Mouse (Mus musculus): ENCODE results near the gene B3gnt6.
"Not testable (repeated sequence)": the region's sequence is repeated elsewhere in the genome, so short reads cannot be mapped to it uniquely, and the experiment has no call there.

The B3gnt6 gene

GRCm38 (mm10) chr7:98199381-98199780 lies at the start of gene B3gnt6:
B3gnt6 (minus strand) TSS chr7:98199481.
- DNase-seq (ENCODE audit: low spot score in 2 of 2), result no peak

DNA sequence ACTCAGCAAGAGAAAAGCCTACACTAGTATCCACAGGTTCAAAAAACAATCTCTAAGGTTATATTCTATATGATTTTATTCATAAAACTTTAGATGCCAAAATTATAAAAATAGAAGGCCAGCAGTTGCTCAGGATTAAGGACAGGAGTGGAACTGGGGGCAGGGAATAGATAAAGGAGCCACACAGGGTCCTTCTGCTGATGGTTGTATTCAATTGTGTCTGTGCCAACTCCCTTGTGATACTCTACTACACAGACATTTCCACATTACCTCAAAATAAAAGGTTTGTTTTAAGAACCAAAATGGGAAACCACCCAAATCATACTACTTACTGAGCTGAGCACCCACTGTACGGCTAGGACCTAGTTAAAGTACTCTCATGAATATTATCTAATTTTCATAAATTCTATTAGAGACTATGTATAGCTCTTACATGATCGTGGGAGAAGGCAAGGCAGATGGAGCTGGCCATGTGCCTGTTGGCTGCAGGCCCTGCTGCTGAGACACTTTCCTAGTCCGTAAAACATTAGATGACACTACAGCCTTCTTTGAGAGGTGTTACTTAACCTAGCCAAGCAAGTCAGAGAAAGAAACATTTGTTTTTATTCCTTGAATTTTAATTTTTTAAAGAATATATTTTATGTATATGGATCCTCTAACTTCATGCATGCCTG lies 37.5 kb upstream of the B3gnt6 start:
- no peak for DNase-seq (ENCODE audit: low spot score in 2 of 2)

DNA sequence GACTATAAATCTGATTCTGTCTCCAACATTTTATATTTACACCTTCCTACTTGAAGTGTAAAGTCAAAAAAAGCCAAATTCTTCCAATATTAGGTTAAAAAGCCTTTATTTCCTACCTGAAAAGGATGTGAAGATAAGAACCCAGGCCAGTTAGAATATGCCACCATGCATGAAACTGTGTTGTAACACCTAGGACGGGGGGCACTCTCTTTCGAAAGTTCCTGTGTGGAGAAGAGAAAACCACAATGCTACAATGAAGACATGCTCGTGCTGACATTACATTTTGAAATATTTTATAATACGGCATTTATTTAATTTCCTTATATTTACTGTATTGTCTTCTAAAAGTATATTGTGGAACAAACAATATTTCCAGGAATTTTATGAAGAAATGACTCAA lies 24.5 kb upstream of the B3gnt6 start:
- no peak for DNase-seq (ENCODE audit: low spot score in 2 of 2)

DNA sequence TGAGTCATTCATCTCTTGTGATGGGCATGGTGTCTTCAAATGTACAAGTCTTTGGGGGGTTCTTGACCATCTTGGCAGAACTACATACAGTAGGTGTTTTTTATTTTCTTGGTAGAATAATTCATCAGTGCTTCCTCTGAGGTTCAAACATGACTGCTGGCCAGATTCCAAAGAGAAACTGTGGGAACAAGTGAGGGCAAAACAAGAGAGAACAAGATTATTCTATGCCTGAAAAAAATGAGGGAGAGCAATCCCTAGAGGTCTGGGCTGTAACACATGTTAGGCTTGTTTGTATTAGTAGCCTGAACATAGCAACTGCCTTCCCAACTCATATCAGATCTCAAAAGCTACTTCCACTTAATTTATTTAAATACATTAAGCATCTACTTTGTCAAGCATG lies 17.4 kb upstream of the B3gnt6 start:
- DNase-seq (ENCODE audit: low spot score in 2 of 2), result no peak

GRCm38 (mm10) chr7:98202946-98203345 lies 3.7 kb upstream of the B3gnt6 start:
- no peak for DNase-seq (ENCODE audit: low spot score in 2 of 2)

GRCm38 (mm10) chr7:98201493-98202028 lies 2.3 kb upstream of the B3gnt6 start:
- DNase-seq (ENCODE audit: low spot score in 2 of 2), result no peak

- DNase-seq (ENCODE audit: low spot score in 2 of 2), result no peak
Measured at GRCm38 (mm10) chr7:98200396-98200795, 1.1 kb upstream of the B3gnt6 start.

DNA sequence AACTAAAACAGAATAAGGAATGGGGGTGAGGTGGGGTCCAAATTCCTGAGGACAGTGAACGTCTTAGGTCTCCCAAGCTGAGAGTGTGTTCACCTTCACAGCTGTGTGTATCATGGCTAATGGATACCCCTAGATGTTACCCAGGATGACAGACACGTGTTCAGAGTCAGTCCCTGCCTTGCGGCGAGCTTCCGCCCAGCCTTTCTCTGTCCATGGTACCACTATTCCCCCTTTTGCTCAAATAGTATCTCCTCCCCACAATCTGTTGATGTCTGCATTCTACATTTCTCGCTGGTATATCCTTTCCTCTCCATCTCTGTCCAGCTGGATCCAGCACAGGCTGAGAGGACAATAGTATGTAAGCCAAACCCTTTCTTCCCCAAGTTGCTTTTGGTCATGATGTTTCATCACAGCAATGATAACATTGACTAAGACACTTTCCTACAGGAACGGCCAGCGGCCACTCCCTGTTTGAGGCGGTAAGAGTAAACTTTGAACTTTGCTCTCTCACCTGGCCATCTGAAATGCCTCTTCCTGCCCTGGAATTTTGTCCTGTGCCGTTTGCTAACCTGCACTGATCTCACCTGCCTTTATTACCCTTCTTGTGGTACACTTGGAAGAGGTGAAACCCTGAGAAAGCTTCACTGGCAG lies 4.0 kb downstream of the B3gnt6 start:
- no peak for DNase-seq (ENCODE audit: low spot score in 2 of 2)

GRCm38 (mm10) chr7:98194026-98194792 lies 5.1 kb downstream of the B3gnt6 start:
- peak in 1 of 2 experiments; percentile 42 for DNase-seq (ENCODE audit: low spot score in 2 of 2)

- peak in 1 of 2 experiments; percentile 42 for DNase-seq (ENCODE audit: low spot score in 2 of 2)
Measured at GRCm38 (mm10) chr7:98193515-98194025, 5.7 kb downstream of the B3gnt6 start.

GRCm38 (mm10) chr7:98191571-98192250 lies 7.6 kb downstream of the B3gnt6 start:
- DNase-seq (ENCODE audit: low spot score in 2 of 2), result peak; percentile 29 to 47

DNA sequence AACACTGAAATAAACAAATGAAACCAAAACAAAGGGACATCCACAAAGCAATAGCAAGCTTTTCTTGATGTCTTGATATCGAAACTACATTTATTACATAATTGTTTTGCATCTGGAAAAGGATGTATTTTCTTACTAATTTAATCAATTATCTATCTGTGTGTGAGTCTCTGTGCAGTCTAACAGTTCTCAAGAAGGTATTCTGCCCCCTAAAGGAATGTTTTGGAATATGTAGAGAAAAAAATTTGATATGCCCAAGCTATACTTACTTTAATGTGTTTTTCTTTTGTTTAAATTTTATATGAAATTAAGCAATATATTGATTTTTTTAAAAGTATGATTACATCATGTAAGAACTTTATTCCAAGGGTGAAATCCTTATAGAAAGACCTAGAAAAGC lies 8.7 kb downstream of the B3gnt6 start:
- no peak for DNase-seq (ENCODE audit: low spot score in 2 of 2)

GRCm38 (mm10) chr7:98189745-98190144 lies 9.5 kb downstream of the B3gnt6 start:
- DNase-seq (ENCODE audit: low spot score in 2 of 2), result no peak

DNA sequence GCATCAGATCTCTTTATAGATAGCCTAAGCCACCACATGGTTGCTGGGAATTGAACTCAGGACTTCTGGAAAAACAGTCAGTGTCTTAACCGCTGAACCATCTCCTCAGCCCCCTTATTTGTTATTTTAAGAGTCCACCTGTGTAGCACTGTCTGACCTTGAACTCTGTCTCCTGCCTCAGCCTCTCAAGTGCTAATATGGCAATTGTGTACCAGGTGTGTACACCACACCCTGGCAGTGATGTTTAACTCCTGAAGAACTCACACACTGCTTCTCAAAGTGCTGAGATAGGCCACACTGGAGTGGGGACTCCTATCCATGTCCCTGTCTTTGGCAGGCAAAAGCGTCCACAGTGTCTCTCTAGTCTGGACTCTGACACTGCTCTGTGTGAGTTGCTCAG lies 10.6 kb downstream of the B3gnt6 start:
- DNase-seq (ENCODE audit: low spot score in 2 of 2), result no peak

GRCm38 (mm10) chr7:98188238-98188637 lies 11.0 kb downstream of the B3gnt6 start:
- no peak for DNase-seq (ENCODE audit: low spot score in 2 of 2)

GRCm38 (mm10) chr7:98187332-98187731 lies 11.9 kb downstream of the B3gnt6 start:
- not testable (repeated sequence) for DNase-seq (ENCODE audit: low spot score in 2 of 2)

GRCm38 (mm10) chr7:98186637-98187036 lies 12.6 kb downstream of the B3gnt6 start:
- no peak for DNase-seq (ENCODE audit: low spot score in 2 of 2)

DNA sequence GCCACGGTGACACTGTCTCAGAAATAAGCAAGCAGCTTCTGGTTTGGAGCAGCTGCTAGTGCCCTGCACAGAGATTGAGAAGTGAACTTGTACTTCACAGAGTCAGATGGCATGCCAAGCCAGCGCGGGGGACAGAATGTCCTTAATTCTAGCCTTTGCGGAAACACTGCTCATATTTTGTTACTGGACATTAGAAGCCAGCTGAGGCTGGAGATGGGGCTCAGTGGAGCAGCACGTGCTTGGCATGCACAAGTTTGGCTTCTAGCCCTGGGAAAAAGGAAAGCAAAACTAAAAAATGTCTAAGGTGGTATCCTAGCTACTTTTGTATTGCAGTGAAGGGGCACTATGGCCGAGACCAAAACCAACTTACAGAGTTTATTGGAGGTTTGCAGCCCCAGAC lies 14.0 kb downstream of the B3gnt6 start:
- no peak for DNase-seq (ENCODE audit: low spot score in 2 of 2)

DNA sequence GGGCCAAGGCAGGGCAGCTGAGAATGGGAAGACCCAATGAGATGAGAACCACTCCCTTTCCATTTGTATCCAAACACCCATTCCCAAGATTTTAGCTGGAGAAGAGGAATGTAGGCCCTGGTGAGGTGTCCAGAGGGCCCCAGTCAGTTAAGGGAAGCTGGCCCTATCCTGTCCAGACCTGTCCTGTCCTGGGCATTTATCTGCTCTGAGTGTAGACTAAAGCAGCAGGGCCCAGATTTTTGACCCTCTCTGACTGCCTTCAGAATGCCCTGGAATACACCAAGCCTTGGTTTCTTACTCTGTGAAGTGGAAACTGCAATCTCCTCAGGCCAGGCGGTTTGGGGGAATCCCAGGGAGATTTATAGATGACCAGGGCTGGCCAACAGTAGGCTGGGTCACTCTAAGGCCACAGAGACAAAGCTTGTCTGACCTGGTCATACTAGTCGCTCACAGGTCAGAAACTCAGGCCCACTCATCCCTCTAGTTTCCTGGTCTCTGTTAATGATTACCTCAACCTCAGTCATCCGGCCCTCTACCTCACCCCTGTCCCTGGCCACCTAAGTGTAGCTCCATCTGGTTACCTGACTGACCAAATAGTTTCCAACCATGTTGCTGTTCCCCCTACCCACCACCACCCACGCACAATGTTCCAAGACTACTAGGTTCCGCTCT lies 20.6 kb downstream of the B3gnt6 start:
- peak in 1 of 2 experiments; percentile 50 for DNase-seq (ENCODE audit: low spot score in 2 of 2)

GRCm38 (mm10) chr7:98177929-98178559 lies 21.2 kb downstream of the B3gnt6 start, which contains the start of gene Capn5:
Capn5 (minus strand) TSS chr7:98178274.
- peak; percentile 57 to 75 for DNase-seq (ENCODE audit: low spot score in 2 of 2)

GRCm38 (mm10) chr7:98177566-98177928 lies 21.7 kb downstream of the B3gnt6 start:
- DNase-seq (ENCODE audit: low spot score in 2 of 2), result peak in 1 of 2 experiments; percentile 14

Data from urinary bladder, adult 18-20 months (tissue).